Mouse (Mus musculus) layer of hippocampus, adult 6 months (tissue): ENCODE data around the gene Dcaf10. TPM values are rescaled to one million over a fixed set of nuclear protein-coding genes. Genes with fewer than 3 reads are reported as not detected.

Experiments used
- long read RNA-seq, 2 experiments: library from polyadenylated mRNA; unstranded; transcript quantifications; one replicate each; pipeline ENCODE4 v2.0.0; 2019 to 2020
- microRNA-seq: library from miRNA; unstranded; fragments of <30 nt; microRNA quantifications from one replicate; pipeline ENCODE4 v1.2.0, GENCODE M21; 2020
- polyA plus RNA-seq: library from polyadenylated mRNA; unstranded; fragments of <200 nt; fragmentation: Nextera tagmentation; gene quantifications from 2 replicates; pipeline ENCODE4 v1.2.3, GENCODE M21; 2021

The Dcaf10 gene
- 1.2 and 1.4 TPM in 2 replicates for polyA plus RNA-seq
- long read RNA-seq, experiment 1, full-length matches to known transcripts, result 2 of 4 reads
- long read RNA-seq, experiment 1, partial matches to known transcripts, result 0 of 4 reads
- long read RNA-seq, experiment 1, other reads (novel, unspliced or antisense), result 2 of 4 reads
- long read RNA-seq, experiment 2, full-length matches to known transcripts, result 10 of 16 reads
- long read RNA-seq, experiment 2, partial matches to known transcripts, result 6 of 16 reads
- long read RNA-seq, experiment 2, other reads (novel, unspliced or antisense), result 0 of 16 reads

GRCm38 (mm10) chr4:45341669-45342249 lies at the start of gene Dcaf10:
Gene Dcaf10 (plus strand): TSS chr4:45342101.

DNA sequence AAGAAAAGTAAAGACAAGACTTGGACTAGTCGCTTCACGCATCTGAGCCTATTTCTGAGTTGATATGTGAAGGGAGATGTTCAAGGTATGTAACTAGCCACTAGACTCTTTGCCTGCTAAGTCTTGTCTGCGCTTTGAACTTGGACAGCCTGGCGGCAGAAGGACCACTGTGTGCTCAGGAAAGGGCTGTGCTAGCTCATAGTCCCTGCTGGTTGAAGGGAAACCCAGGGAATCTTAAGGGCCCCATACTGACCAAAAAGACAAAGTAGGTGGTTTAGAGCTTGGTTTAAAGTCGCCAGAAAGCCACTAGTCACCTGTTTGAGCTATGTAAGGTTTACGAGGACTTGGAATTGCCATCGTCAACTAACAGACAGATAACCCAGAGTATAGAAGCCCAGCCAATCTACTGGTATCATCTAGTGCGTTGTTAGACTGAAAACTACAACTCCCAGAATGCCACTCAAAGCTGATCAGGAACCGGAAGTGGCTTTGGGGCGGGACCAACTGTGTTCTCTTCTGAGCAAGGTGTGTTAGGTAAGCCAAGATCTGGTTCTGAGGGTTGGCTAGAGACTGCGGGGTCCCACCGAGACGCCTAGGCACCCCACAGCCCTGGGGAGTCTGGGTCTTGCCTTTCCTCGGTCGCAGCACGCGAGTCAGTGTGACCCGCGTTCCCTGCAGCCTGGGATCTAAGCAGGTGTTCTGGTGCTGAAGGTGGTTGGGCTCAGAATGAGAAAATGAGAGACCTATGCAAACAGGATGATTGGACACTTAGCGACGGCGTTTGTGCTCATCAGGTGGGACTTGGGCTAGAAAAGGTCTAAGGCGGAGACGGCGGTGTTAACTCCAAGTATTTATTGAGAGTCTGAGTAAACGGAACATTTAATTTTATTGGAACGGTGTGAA lies 45.0 kb upstream of the Dcaf10 start, which contains the start of gene Trmt10b:
Gene Trmt10b, plus strand, starts transcription at position 466 of the 903 bp plus-strand sequence.

GRCm38 (mm10) chr4:45342286-45343155 lies 620 bp downstream of the Dcaf10 start, which contains the start of gene Exosc3:
Gene Exosc3 (minus strand): TSS chr4:45342732.

GRCm38 (mm10) chr4:45408427-45409132 lies 66.7 kb downstream of the Dcaf10 start, which contains the start of gene Slc25a51:
Gene Slc25a51 (minus strand): TSS chr4:45408766.

Small RNA genes lying within 50 kb of the gene (microRNA-seq; reads per million reads assigned to microRNA genes)
- not detected for gene Gm25692

Other genes with a start within 250 kb of the Dcaf10 start
- gene Tomm5, start 234.0 kb upstream of the Dcaf10 start, polyA plus RNA-seq, result 197 and 204 TPM in 2 replicates
- 3.2 and 3.5 TPM in 2 replicates for gene Frmpd1, start 157.2 kb upstream of the Dcaf10 start, polyA plus RNA-seq
- gene Trmt10b, start 45.0 kb upstream of the Dcaf10 start, polyA plus RNA-seq, result 17.6 and 17.9 TPM in 2 replicates
- gene Exosc3, start 631 bp downstream of the Dcaf10 start, polyA plus RNA-seq, result 23.1 and 25.6 TPM in 2 replicates
- 47.2 and 59.3 TPM in 2 replicates for gene Slc25a51, start 66.7 kb downstream of the Dcaf10 start, polyA plus RNA-seq
- gene Shb, start 190.4 kb downstream of the Dcaf10 start, polyA plus RNA-seq, result 1.3 and 1.6 TPM in 2 replicates